Mouse (Mus musculus) kidney, adult 2 months (tissue): Measurements from ENCODE around the gene Thumpd2.

Source experiments
- CTCF ChIP-seq: fragments of 200-500 bp; conservative IDR thresholded peaks from 2 replicates; pipeline ENCODE4 v1.5.1; 2011; ENCODE audit warnings: low read depth, mild to moderate bottlenecking, control low read depth, low read length, moderate library complexity, mixed read lengths; ENCODE audit not compliant: insufficient read depth, insufficient read length
- POLR2A ChIP-seq: fragments of 200-500 bp; IDR thresholded peaks from one replicate; pipeline ENCODE4 v1.6.1; 2011; ENCODE audit warnings: low read depth, low read length, control low read depth

DNA sequence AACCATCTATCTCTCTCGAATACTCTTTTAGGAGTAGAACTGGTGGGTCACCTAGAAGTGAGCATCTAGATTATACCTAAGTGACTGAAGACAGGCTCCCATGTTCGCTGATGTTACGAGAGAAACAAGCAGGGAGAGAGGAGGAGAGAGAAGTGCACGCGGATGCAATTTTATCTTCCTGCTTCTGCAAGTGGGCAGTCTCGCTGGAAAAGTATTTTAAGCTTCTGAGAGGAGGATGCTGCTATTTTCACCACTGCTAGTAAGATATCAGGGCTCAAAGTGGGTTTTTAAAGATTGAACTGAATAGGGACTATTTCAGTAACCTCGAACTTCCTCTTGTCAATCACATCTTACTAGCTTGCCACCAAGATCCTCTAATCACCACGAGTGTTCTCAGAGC, 38.0 kb upstream of the Thumpd2 start:
- TF ChIP-seq CTCF (no peak), POLR2A (no peak)
